Mouse (Mus musculus): Measurements from ENCODE around the gene Nabp1. TPM values are rescaled to one million over a fixed set of nuclear protein-coding genes. Genes with fewer than 3 reads are reported as not detected.
A peak's percentile ranks its signal among the peaks of the same experiment; 100 is the strongest.

The Nabp1 gene
- 10 to 100 TPM; 32.4 to 33.9 TPM for total RNA-seq (2021)
- long read RNA-seq, experiment 1, full-length matches to known transcripts, result 20 of 26 reads
- long read RNA-seq, experiment 1, partial matches to known transcripts, result 0 of 26 reads
- long read RNA-seq, experiment 1, other reads (novel, unspliced or antisense), result 6 of 26 reads
- long read RNA-seq, experiment 2, partial matches to known transcripts, result 0 of 5 reads
- long read RNA-seq, experiment 2, other reads (novel, unspliced or antisense), result 3 of 5 reads

DNA sequence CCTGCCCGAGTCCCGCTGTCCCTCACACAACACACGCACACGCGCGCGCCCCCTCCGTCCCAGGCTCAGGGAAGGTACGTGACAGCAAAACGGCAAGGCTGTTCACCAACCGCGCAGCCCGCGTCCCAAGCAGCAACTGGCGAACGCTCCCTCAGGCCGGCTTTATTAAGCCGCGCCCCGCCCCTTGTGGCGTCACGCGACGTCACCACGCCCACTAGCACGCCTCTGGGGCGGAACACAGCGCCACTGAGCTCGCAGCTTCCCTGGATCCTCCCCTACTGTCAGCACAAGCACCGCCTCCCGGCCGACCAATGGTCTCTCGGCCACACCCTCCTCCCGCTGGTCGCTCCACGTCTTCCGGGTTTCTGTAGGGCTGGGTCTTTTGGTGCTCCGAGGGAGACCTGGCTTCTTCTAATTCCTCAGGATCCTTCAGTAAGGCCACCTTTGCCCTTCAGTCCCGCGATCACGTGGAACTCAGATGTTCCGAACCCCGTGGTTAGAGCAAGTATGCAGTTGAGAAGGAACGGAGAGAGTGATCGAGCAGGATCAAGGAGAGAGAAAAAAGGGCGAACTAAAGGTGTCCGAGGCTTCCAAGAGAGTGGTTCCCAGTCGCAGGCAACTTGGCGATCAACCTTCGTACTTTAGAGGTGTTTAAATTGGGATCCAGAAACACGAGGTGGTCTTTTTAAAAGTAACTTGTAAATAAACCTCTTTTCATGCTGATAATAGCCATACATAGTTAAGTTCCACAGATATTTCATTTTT, at the start of gene Nabp1:
Nabp1 (minus strand) TSS at position 164 of the 765 bp plus-strand sequence.
- DNase-seq, result peak; percentile 99

GRCm38 (mm10) chr1:51525563-51526265, 47.5 kb upstream of the Nabp1 start:
- peak in 1 of 2 experiments; percentile 23 for DNase-seq

- DNase-seq, result no peak
Measured at GRCm38 (mm10) chr1:51521651-51522050, 43.4 kb upstream of the Nabp1 start.

DNA sequence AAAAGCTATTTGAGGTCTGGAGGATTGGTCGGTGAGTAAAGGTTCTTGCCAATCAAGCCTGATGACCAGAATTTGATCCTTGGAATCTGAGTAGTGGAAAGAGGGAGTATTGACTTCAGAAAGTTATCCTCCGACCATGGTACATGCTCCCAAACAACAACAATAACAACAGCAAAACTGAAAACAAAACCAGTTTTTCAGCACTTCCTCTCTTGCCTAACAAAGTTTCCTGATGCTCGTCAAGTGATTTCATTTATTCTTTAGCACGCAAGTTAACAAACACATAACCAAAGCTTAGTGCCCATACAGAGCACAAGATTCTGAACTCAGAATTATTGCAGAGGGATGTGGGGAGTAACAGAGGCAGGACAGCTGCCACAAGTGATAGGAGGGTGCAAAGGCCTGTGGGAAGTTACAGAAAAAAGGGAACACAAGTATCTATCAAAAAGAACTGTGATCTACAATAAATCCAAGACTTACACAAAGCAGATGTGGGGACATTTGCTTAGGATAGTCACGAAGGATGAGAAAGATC, 42.1 kb upstream of the Nabp1 start:
- DNase-seq, result no peak

DNA sequence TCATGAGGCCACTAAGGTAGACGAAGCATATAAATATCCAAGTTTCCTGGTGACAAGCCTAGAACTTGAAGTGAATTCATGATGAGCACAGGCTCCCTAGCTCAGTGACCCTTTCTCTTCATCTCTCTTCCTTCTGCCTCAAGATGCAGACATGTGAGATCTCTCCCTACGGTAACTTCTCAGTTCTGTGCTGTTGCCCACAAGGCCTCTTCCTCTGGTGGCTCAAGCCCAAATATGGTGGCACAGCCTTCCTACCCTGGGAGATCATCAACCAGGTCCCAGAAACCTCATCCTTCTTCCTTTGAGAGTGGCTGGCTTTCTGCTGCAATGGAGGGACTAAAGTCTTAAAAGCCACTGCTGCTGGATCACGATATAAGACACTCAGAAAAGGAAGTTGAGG, 40.9 kb upstream of the Nabp1 start:
- no peak for DNase-seq

DNA sequence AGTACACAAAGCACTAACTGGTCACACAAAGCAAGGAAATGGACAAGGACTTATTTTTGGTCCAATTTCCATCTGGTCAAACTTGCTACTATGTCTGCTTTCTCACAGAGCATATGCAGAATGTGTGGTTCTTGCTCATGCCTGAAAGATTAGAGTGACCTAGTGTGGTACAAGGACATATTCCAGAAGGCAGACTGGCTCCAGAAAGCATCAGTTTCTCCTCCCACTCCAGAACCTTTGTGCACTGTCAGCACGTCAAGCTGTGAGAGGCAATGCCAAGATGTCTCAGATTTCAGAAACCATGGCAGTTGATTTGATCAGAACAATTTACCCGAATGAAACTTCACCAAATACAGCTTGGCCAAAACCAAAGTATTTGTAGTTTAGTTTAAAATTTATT, 37.4 kb upstream of the Nabp1 start:
- DNase-seq, result no peak

DNA sequence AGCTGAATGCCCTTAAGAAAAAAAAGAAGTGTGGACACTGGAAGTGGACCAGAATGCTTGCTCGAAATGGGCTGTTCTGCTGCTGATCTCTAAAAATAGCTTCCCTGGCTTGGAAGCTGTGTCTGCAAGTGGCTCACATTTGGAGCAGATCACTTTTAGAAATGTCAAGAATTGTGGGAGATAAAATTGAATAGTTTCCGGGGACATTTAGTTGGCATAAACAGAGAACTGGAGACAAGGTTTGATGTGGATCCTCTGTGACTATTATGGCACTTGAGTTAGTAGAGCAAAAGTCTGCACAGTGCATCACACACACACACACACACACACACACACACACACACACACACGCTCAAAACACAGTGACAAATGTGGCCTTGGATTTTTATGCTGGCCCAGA, 36.8 kb upstream of the Nabp1 start:
- DNase-seq, result peak in 1 of 2 experiments; percentile 40

- no peak for DNase-seq
Measured at GRCm38 (mm10) chr1:51514379-51514778, 36.2 kb upstream of the Nabp1 start.

GRCm38 (mm10) chr1:51513059-51513713, 35.0 kb upstream of the Nabp1 start:
- no peak for DNase-seq

DNA sequence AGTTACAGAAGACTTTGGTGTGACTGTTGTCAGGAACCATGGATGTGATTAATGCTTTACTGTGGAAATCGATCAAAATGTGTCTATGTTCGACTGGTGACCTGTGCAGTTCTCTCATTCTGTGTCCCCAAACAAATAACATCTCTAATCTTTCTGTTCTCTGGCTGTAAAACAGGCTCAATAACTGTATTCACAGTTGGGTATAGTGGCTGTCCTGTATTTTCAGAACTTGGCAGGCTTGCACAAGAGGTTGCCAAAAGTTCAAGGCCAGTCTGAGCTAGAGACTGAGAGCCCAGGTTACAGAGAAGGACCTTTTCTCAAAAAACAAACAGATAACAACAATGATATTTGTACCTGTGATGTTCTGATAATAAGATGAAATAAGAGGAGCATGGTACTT, 34.1 kb upstream of the Nabp1 start:
- DNase-seq, result peak; percentile 43 to 50

DNA sequence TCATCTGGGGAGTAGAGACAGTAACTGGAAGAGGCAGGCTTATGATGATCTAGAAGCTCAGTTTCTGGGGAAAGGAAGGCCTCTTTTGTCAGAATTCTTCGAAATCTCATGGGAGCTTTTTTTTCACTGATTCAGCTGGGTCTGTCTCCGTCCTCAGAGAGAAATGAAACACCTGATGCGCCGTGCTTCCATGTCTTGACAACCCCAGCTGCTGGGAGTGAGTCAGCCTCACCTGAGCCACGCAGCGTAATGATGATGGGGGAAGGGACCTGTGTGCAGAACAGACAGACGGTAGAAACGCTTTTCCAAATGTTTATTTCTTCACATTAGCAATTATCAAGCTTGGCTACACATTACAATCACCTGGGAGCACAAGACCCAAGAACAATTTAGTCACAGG, 31.6 kb upstream of the Nabp1 start:
- no peak for DNase-seq

DNA sequence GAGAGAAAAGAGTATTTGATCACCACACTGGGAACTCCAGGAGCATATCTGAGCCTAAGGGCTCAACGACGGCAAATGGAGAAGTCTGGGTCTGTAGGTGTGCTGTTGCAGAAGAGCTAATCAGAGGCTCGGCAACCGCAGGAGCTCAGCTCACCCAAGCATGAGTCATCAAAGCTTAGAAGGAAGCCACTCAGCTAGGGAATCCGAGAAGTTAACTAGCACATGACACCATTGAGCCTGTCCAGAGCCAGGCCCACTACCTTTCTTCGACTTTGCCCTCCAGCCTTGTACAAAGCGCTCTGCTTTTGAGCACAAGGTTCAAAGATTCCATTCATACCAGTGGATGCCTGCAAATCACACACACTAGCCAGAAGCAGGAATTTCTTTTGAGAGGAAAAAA, 30.9 kb upstream of the Nabp1 start:
- peak in 1 of 2 experiments; percentile 30 for DNase-seq

GRCm38 (mm10) chr1:51508543-51508942, 30.3 kb upstream of the Nabp1 start:
- DNase-seq, result no peak

DNA sequence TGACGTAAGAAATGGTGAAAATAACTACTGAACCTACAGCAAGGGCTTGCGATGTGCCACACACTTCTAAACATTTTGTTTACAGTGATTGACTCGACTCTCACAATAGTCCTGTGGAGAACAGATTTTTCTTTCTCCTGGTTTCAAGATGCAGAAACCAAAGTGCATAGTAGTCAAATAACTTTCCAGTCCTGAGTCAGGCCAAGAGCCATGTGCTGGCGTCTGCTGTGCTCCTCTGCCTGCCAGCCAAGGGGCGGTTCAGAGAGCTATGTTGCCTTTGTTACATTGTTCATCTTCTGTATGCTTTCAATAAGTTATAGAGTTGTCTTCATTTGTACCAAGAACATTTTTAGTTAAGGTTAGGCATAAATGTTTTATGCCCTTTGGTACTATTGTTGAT, 29.2 kb upstream of the Nabp1 start:
- DNase-seq, result no peak

DNA sequence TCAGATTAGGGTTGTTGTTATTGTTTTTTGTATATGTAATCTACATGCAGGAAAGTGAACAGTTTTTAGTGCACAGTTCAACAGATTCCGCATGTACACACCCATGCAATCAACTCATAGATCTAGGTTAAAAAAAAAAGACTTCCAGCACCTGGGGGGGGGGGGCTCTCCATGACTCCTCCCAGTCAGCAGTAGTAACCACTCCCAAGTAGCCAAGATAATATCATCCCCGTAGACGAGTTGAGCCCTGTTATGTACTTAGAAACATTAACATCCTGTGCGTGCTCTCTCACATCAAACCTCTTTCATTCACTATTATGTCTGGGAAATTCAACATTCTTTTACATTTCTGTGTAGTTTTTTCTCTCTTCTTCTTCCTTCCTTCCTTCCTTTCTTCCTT, 28.0 kb upstream of the Nabp1 start:
- no peak for DNase-seq

DNA sequence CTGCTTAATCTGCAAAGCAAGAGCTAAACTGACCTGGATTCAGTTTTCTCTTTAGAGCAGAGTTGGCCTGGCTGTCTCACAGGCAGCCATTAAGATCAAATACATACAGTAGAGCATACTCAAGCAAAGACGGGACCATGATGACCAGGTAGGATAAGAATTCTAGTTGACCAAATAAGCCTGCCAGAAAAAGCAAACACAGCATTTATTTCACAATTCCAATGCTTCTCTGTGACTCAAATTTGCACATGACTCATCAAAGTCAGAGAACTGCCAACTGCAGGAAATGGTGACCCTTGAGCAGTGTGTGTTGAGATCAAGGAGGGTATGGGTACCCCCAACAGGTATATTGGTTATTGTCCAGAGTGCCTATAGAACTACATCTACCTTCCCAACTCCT, 27.4 kb upstream of the Nabp1 start:
- DNase-seq, result no peak

- no peak for DNase-seq
Measured at GRCm38 (mm10) chr1:51503055-51503454, 24.8 kb upstream of the Nabp1 start.

DNA sequence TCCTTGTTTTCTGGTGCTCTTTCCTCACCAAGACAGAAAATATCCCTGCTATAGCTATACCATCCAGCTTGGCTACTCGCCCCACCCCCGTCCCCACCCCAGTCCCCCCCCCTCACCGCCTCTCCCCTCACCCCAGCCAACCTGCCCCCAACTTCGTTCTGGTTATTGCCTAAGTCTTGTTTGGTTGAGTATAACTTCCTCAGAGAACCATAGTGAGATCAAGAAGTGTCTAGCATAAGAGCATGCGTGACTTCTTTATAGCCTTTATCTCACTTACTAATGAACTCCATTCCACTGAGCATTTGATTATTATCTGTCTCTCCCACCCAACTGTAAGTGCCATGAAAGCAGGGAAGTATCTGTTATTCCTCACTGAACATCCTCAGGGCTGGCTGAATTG, 24.1 kb upstream of the Nabp1 start:
- DNase-seq, result no peak

GRCm38 (mm10) chr1:51501251-51501650, 23.0 kb upstream of the Nabp1 start:
- DNase-seq, result no peak

GRCm38 (mm10) chr1:51498601-51499098, 20.4 kb upstream of the Nabp1 start:
- no peak for DNase-seq

GRCm38 (mm10) chr1:51496163-51496562, 17.9 kb upstream of the Nabp1 start:
- DNase-seq, result no peak

Data from adrenal gland, postnatal 36 days (tissue).